Mouse (Mus musculus): ENCODE results near the gene Slc2a1. TPM values are rescaled to one million over a fixed set of nuclear protein-coding genes. Genes with fewer than 3 reads are reported as not detected.
A peak's percentile ranks its signal among the peaks of the same experiment; 100 is the strongest.

Gene Slc2a1
- polyA plus RNA-seq, 1 experiment from 2014 or later: 208 TPM

- H3K4me2 ChIP-seq: peak overlapping the region; percentile 22
- peaks cover 45% of the 10 kb centered on the region for H3K36me3 ChIP-seq
- peaks cover 7% of the 10 kb centered on the region; the same call in 1 of the 2 replicates for H3K4me1 ChIP-seq
- no peaks in the 10 kb centered on the region for H3K27me3 ChIP-seq
- 10% methylated on average over 18 of the region's 18 CpGs for WGBS
- ATAC-seq (ENCODE audit: insufficient number of reproducible peaks, low FRiP score, low TSS enrichment, low read depth): no peak
- H3K27ac ChIP-seq: 0 out of 2 replicates have a peak overlapping the region, but pooled peaks have one; percentile 2
- H3K4me3 ChIP-seq: 0 out of 2 replicates have a peak overlapping the region, but pooled peaks have one; percentile 1
- no peak overlapping the region for H3K9ac ChIP-seq
- no peaks in the 10 kb centered on the region for H3K9me3 ChIP-seq
Observed at GRCm38 (mm10) chr4:119138171-119138570, 29.7 kb downstream of the Slc2a1 start.

GRCm38 (mm10) chr4:119138776-119139175 lies 30.3 kb downstream of the Slc2a1 start:
- H3K4me1 ChIP-seq: peaks cover 7% of the 10 kb centered on the region; the same call in 1 of the 2 replicates
- no peak overlapping the region for H3K4me3 ChIP-seq
- no peak for ATAC-seq (ENCODE audit: insufficient number of reproducible peaks, low FRiP score, low TSS enrichment, low read depth)
- H3K27me3 ChIP-seq: no peaks in the 10 kb centered on the region
- no peak overlapping the region for H3K9ac ChIP-seq
- no peak overlapping the region for H3K27ac ChIP-seq
- WGBS: 56% methylated on average over 8 of the region's 8 CpGs
- peaks cover 39% of the 10 kb centered on the region for H3K36me3 ChIP-seq
- no peaks in the 10 kb centered on the region for H3K9me3 ChIP-seq
- no peak overlapping the region for H3K4me2 ChIP-seq

GRCm38 (mm10) chr4:119140126-119140525 lies 31.6 kb downstream of the Slc2a1 start:
- H3K4me2 ChIP-seq: no peak overlapping the region
- H3K36me3 ChIP-seq: peaks cover 25% of the 10 kb centered on the region
- H3K9me3 ChIP-seq: no peaks in the 10 kb centered on the region
- no peak overlapping the region for H3K4me3 ChIP-seq
- 52% methylated on average over 3 of the region's 3 CpGs for WGBS
- H3K9ac ChIP-seq: no peak overlapping the region
- no peaks in the 10 kb centered on the region for H3K27me3 ChIP-seq
- H3K4me1 ChIP-seq: peaks cover 7% of the 10 kb centered on the region; the same call in 1 of the 2 replicates
- H3K27ac ChIP-seq: no peak overlapping the region
- no peak for ATAC-seq (ENCODE audit: insufficient number of reproducible peaks, low FRiP score, low TSS enrichment, low read depth)

- H3K36me3 ChIP-seq: peaks cover 14% of the 10 kb centered on the region
- 61% methylated on average over 10 of the region's 10 CpGs for WGBS
- no peak overlapping the region for H3K9ac ChIP-seq
- H3K4me2 ChIP-seq: no peak overlapping the region
- H3K27ac ChIP-seq: peak overlapping the region; percentile 43; the same call in 1 of the 2 replicates
- H3K27me3 ChIP-seq: no peaks in the 10 kb centered on the region
- no peak overlapping the region for H3K4me3 ChIP-seq
- no peaks in the 10 kb centered on the region for H3K9me3 ChIP-seq
- H3K4me1 ChIP-seq: peaks cover 7% of the 10 kb centered on the region; the same call in 1 of the 2 replicates
- no peak for ATAC-seq (ENCODE audit: insufficient number of reproducible peaks, low FRiP score, low TSS enrichment, low read depth)
Observed at GRCm38 (mm10) chr4:119141191-119141590, 32.7 kb downstream of the Slc2a1 start.

- Histone ChIP-seq H3K36me3 (peaks cover 3% of the 10 kb centered on the region), H3K4me1 (peaks cover 7% of the 10 kb centered on the region; the same call in 1 of the 2 replicates), H3K27ac (no peak overlapping the region), H3K4me3 (peak overlapping the region; percentile 24), H3K9me3 (no peaks in the 10 kb centered on the region), H3K4me2 (peak overlapping the region; percentile 43), H3K9ac (no peak overlapping the region), H3K27me3 (no peaks in the 10 kb centered on the region)
- 0 out of 2 replicates have a peak, but pooled peaks have one; percentile 68 for ATAC-seq (ENCODE audit: insufficient number of reproducible peaks, low FRiP score, low TSS enrichment, low read depth)
- WGBS: 35% methylated on average over 24 of the region's 24 CpGs
Observed at GRCm38 (mm10) chr4:119142230-119142871, 33.8 kb downstream of the Slc2a1 start.

GRCm38 (mm10) chr4:119146816-119147215 lies 38.3 kb downstream of the Slc2a1 start:
- Histone ChIP-seq H3K27me3 (no peaks in the 10 kb centered on the region), H3K36me3 (no peaks in the 10 kb centered on the region), H3K9me3 (no peaks in the 10 kb centered on the region), H3K9ac (no peak overlapping the region), H3K4me2 (no peak overlapping the region), H3K4me3 (no peak overlapping the region), H3K27ac (no peak overlapping the region), H3K4me1 (0 out of 2 replicates have a peak, but pooled peaks cover 2% of the 10 kb centered on the region)
- ATAC-seq (ENCODE audit: insufficient number of reproducible peaks, low FRiP score, low TSS enrichment, low read depth): no peak
- 79% methylated on average over 7 of the region's 7 CpGs for WGBS

GRCm38 (mm10) chr4:119147347-119147746 lies 38.8 kb downstream of the Slc2a1 start:
- H3K4me2 ChIP-seq: no peak overlapping the region
- H3K36me3 ChIP-seq: no peaks in the 10 kb centered on the region
- 0 out of 2 replicates have a peak, but pooled peaks cover 2% of the 10 kb centered on the region for H3K4me1 ChIP-seq
- no peak overlapping the region for H3K9ac ChIP-seq
- WGBS: 80% methylated on average over 5 of the region's 5 CpGs
- no peak overlapping the region for H3K4me3 ChIP-seq
- no peaks in the 10 kb centered on the region for H3K9me3 ChIP-seq
- H3K27ac ChIP-seq: no peak overlapping the region
- H3K27me3 ChIP-seq: no peaks in the 10 kb centered on the region
- no peak for ATAC-seq (ENCODE audit: insufficient number of reproducible peaks, low FRiP score, low TSS enrichment, low read depth)

- Histone ChIP-seq H3K4me2 (no peak overlapping the region), H3K36me3 (no peaks in the 10 kb centered on the region), H3K4me3 (no peak overlapping the region), H3K9me3 (no peaks in the 10 kb centered on the region), H3K27me3 (no peaks in the 10 kb centered on the region), H3K27ac (no peak overlapping the region), H3K9ac (no peak overlapping the region), H3K4me1 (no peaks in the 10 kb centered on the region)
- no peak for ATAC-seq (ENCODE audit: insufficient number of reproducible peaks, low FRiP score, low TSS enrichment, low read depth)
- 78% methylated on average over 11 of the region's 11 CpGs for WGBS
Observed at GRCm38 (mm10) chr4:119148741-119149140, 40.2 kb downstream of the Slc2a1 start.

- Histone ChIP-seq H3K9me3 (no peaks in the 10 kb centered on the region), H3K4me3 (no peak overlapping the region), H3K4me2 (no peak overlapping the region), H3K4me1 (no peaks in the 10 kb centered on the region), H3K36me3 (no peaks in the 10 kb centered on the region), H3K9ac (no peak overlapping the region), H3K27me3 (no peaks in the 10 kb centered on the region), H3K27ac (no peak overlapping the region)
- ATAC-seq (ENCODE audit: insufficient number of reproducible peaks, low FRiP score, low TSS enrichment, low read depth): no peak
- 36% methylated on average over 2 of the region's 2 CpGs for WGBS
Observed at GRCm38 (mm10) chr4:119157186-119157585, 48.7 kb downstream of the Slc2a1 start.

- H3K27me3 ChIP-seq: no peaks in the 10 kb centered on the region
- no peak for ATAC-seq (ENCODE audit: insufficient number of reproducible peaks, low FRiP score, low TSS enrichment, low read depth)
- 57% methylated on average over 5 of the region's 5 CpGs for WGBS
- no peak overlapping the region; the same call in 1 of the 2 replicates for H3K27ac ChIP-seq
- no peaks in the 10 kb centered on the region for H3K4me1 ChIP-seq
- no peaks in the 10 kb centered on the region for H3K9me3 ChIP-seq
- H3K4me2 ChIP-seq: no peak overlapping the region
- no peak overlapping the region for H3K9ac ChIP-seq
- H3K36me3 ChIP-seq: no peaks in the 10 kb centered on the region
- no peak overlapping the region for H3K4me3 ChIP-seq
Observed at GRCm38 (mm10) chr4:119157891-119158290, 49.4 kb downstream of the Slc2a1 start.

- no peak overlapping the region for H3K27ac ChIP-seq
- H3K9me3 ChIP-seq: no peaks in the 10 kb centered on the region
- H3K4me3 ChIP-seq: no peak overlapping the region
- H3K27me3 ChIP-seq: no peaks in the 10 kb centered on the region
- no peak overlapping the region for H3K4me2 ChIP-seq
- no peaks in the 10 kb centered on the region for H3K36me3 ChIP-seq
- no peak overlapping the region for H3K9ac ChIP-seq
- 71% methylated on average over 3 of the region's 3 CpGs for WGBS
- ATAC-seq (ENCODE audit: insufficient number of reproducible peaks, low FRiP score, low TSS enrichment, low read depth): no peak
- H3K4me1 ChIP-seq: no peaks in the 10 kb centered on the region
Observed at GRCm38 (mm10) chr4:119161358-119161757, 52.8 kb downstream of the Slc2a1 start.

GRCm38 (mm10) chr4:119162990-119163389 lies 54.5 kb downstream of the Slc2a1 start:
- no peak for ATAC-seq (ENCODE audit: insufficient number of reproducible peaks, low FRiP score, low TSS enrichment, low read depth)
- WGBS: 63% methylated on average over 4 of the region's 4 CpGs

More at GRCm38 (mm10) chr4:119162990-119163389, 54.5 kb downstream of the Slc2a1 start:
- Histone ChIP-seq H3K4me2 (no peak overlapping the region), H3K27ac (no peak overlapping the region), H3K4me1 (no peaks in the 10 kb centered on the region), H3K27me3 (no peaks in the 10 kb centered on the region), H3K4me3 (no peak overlapping the region), H3K36me3 (no peaks in the 10 kb centered on the region), H3K9ac (no peak overlapping the region), H3K9me3 (no peaks in the 10 kb centered on the region)

All from limb, embryonic 15.5 days (tissue).